Mouse (Mus musculus) spleen, adult 12 weeks (tissue): ENCODE measurements around the gene Edf1.

ENCODE experiments used
- DNase-seq: peaks from one replicate; pipeline ENCODE4 v3.0.0; 2022; ENCODE audit warnings: low spot score

The Edf1 gene

GRCm38 (mm10) chr2:25561946-25562345 is 4.3 kb downstream of the Edf1 start:
- DNase-seq, result no peak

GRCm38 (mm10) chr2:25565741-25566140 is 8.1 kb downstream of the Edf1 start:
- no peak for DNase-seq

- no peak for DNase-seq
Measured at GRCm38 (mm10) chr2:25566558-25566957, 8.9 kb downstream of the Edf1 start.

- DNase-seq, result no peak
Measured at GRCm38 (mm10) chr2:25568473-25569019, 10.9 kb downstream of the Edf1 start.

GRCm38 (mm10) chr2:25569323-25569722 is 11.7 kb downstream of the Edf1 start:
- DNase-seq, result no peak

- DNase-seq, result no peak
Measured at GRCm38 (mm10) chr2:25571221-25571620, 13.6 kb downstream of the Edf1 start.

GRCm38 (mm10) chr2:25573068-25573467 is 15.4 kb downstream of the Edf1 start:
- no peak for DNase-seq

- no peak for DNase-seq
Measured at GRCm38 (mm10) chr2:25574136-25574535, 16.5 kb downstream of the Edf1 start.

GRCm38 (mm10) chr2:25574579-25575431 is 17.2 kb downstream of the Edf1 start, which contains the start of the genes Mamdc4 and Phpt1:
Gene Mamdc4 (minus strand): TSS chr2:25574845.
Gene Phpt1 (minus strand): TSS chr2:25575224.
- peak; percentile 92 for DNase-seq

- DNase-seq, result no peak
Measured at GRCm38 (mm10) chr2:25575432-25576027, 17.9 kb downstream of the Edf1 start.

GRCm38 (mm10) chr2:25576028-25576850 is 18.6 kb downstream of the Edf1 start:
- no peak for DNase-seq

GRCm38 (mm10) chr2:25576965-25577891 is 19.6 kb downstream of the Edf1 start:
- DNase-seq, result no peak

GRCm38 (mm10) chr2:25577951-25578795 is 20.5 kb downstream of the Edf1 start:
- no peak for DNase-seq

GRCm38 (mm10) chr2:25578796-25579736 is 21.4 kb downstream of the Edf1 start:
- DNase-seq, result no peak

- DNase-seq, result peak; percentile 35
Measured at GRCm38 (mm10) chr2:25579737-25580460, 22.3 kb downstream of the Edf1 start.

- no peak for DNase-seq
Measured at GRCm38 (mm10) chr2:25580621-25581101, 23.0 kb downstream of the Edf1 start.

- DNase-seq, result peak; percentile 48
Measured at GRCm38 (mm10) chr2:25581294-25581864, 23.7 kb downstream of the Edf1 start, which contains the start of gene Ajm1. Gene Ajm1 (minus strand): TSS chr2:25581757.

GRCm38 (mm10) chr2:25581901-25582301 is 24.3 kb downstream of the Edf1 start:
- DNase-seq, result no peak
